Comparison of ENCODE assay signal across 13 mouse cellular contexts in genomic region chr6:30664776-30665175, GRCm38 (mm10). TPM values are rescaled to one million over a fixed set of nuclear protein-coding genes. Genes with fewer than 3 reads are reported as not detected.
DNase-seq lines count a peak whose midpoint lies in the region; ATAC-seq and TF ChIP-seq lines count a peak whose summit lies in the region.
"Had no signal": no experiment of that assay in that cellular context is flagged by ENCODE, and none has a peak within 500 bp of the region (broad histone marks: within the 10 kb centered on the region; RNA-seq: fewer than 3 reads in every experiment).

No protein-coding gene starts in this region.

- no peak overlapping the region for H3K9ac ChIP-seq in kidney, embryonic 14.5 days (ENCODE audit: low read depth, low read length)
- no peak overlapping the region for H3K9ac ChIP-seq in limb, embryonic 14.5 days (ENCODE audit: low read depth, low read length, severe bottlenecking)
- no peak overlapping the region for H3K9ac ChIP-seq in liver, embryonic 11.5 days (ENCODE audit: low read depth, low read length)
- H3K9ac ChIP-seq: liver, embryonic 15.5 days had no signal

- H3K4me3 ChIP-seq in kidney, embryonic 14.5 days (ENCODE audit: low read length): no peak overlapping the region
- no peak overlapping the region for H3K4me3 ChIP-seq in embryonic facial prominence, embryonic 10.5 days
- H3K4me3 ChIP-seq in limb, embryonic 14.5 days (replicated peaks; ENCODE audit: low read length): no peak overlapping the region
- no peak overlapping the region for H3K4me3 ChIP-seq in liver, embryonic 11.5 days (ENCODE audit: low read depth, low read length)
- H3K4me3 ChIP-seq: liver, embryonic 15.5 days had no signal

- TF ChIP-seq POLR2A in limb, embryonic 14.5 days (IDR thresholded peaks at IDR 0.05; ENCODE audit: borderline replicate concordance, extremely low read depth, insufficient read depth, insufficient read length): no peak

- ATAC-seq in kidney, embryonic 14.5 days (ENCODE audit: low FRiP score, low TSS enrichment): no peak
- no peak for ATAC-seq in limb, embryonic 14.5 days (ENCODE audit: low FRiP score, low read depth)
- no peak for ATAC-seq in liver, embryonic 11.5 days (replicated peaks; ENCODE audit: low FRiP score)

- no peak overlapping the region for H3K4me2 ChIP-seq in kidney, embryonic 14.5 days (replicated peaks; ENCODE audit: low read depth, low read length)
- no peak overlapping the region for H3K4me2 ChIP-seq in limb, embryonic 14.5 days (replicated peaks; ENCODE audit: low read depth, low read length, severe bottlenecking)
- no peak overlapping the region for H3K4me2 ChIP-seq in liver, embryonic 11.5 days
- H3K4me2 ChIP-seq: liver, embryonic 15.5 days had no signal

- H3K36me3 ChIP-seq in kidney, embryonic 14.5 days (ENCODE audit: control insufficient read depth, insufficient read depth, low read length): no peaks in the 10 kb centered on the region; the same call in 1 of the 2 replicates
- peaks cover 6% of the 10 kb centered on the region; the same call in 1 of the 2 replicates for H3K36me3 ChIP-seq in embryonic facial prominence, embryonic 10.5 days (replicated peaks)
- no peaks in the 10 kb centered on the region; the same call in 1 of the 2 replicates for H3K36me3 ChIP-seq in limb, embryonic 14.5 days (ENCODE audit: control insufficient read depth, insufficient read depth, low read length)
- H3K36me3 ChIP-seq in liver, embryonic 11.5 days (ENCODE audit: control insufficient read depth, insufficient read depth, low read length): no peaks in the 10 kb centered on the region
- H3K36me3 ChIP-seq: liver, embryonic 15.5 days had no signal

- H3K27me3 ChIP-seq in kidney, embryonic 14.5 days (ENCODE audit: control insufficient read depth, insufficient read depth, low read length): no peaks in the 10 kb centered on the region
- H3K27me3 ChIP-seq in embryonic facial prominence, embryonic 10.5 days (replicated peaks; ENCODE audit: low read depth, poor library complexity, severe bottlenecking): no peaks in the 10 kb centered on the region; the same call in 1 of the 2 replicates
- no peaks in the 10 kb centered on the region for H3K27me3 ChIP-seq in limb, embryonic 14.5 days (ENCODE audit: control insufficient read depth, insufficient read depth, low read length)
- H3K27me3 ChIP-seq in liver, embryonic 11.5 days (replicated peaks; ENCODE audit: control insufficient read depth, insufficient read depth, low read length): no peaks in the 10 kb centered on the region
- H3K27me3 ChIP-seq: liver, embryonic 15.5 days had no signal

- peak; percentile 35 for DNase-seq in embryo, embryonic 10 days (ENCODE audit: low spot score)
- DNase-seq in embryo, embryonic 10.5 days (ENCODE audit: low spot score): no peak
- no peak for DNase-seq in kidney, postnatal 36 days
- DNase-seq in embryonic facial prominence, embryonic 10.5 days (ENCODE audit: low spot score): no peak
- DNase-seq in limb, embryonic 14.5 days (ENCODE audit: low spot score): no peak
- no peak for DNase-seq in urinary bladder, adult 18-20 months (ENCODE audit: low spot score in 2 of 2)
- no peak for DNase-seq in liver, embryonic 11.5 days (ENCODE audit: low spot score)
- DNase-seq: adrenal gland, postnatal 14 days; cerebellum, postnatal 10 days; kidney, adult 2 months had no signal

- WGBS in kidney, embryonic 14.5 days: 72% methylated on average over 6 of the region's 6 CpGs
- 26% methylated on average over 6 of the region's 6 CpGs for WGBS in embryonic facial prominence, embryonic 10.5 days
- 53% methylated on average over 6 of the region's 6 CpGs for WGBS in limb, embryonic 14.5 days
- 54% methylated on average over 6 of the region's 6 CpGs for WGBS in liver, embryonic 11.5 days

- H3K9me3 ChIP-seq in kidney, embryonic 14.5 days (ENCODE audit: control insufficient read depth, low read length): no peaks in the 10 kb centered on the region
- no peaks in the 10 kb centered on the region for H3K9me3 ChIP-seq in embryonic facial prominence, embryonic 10.5 days
- H3K9me3 ChIP-seq in limb, embryonic 14.5 days (ENCODE audit: control insufficient read depth, low read length): no peaks in the 10 kb centered on the region
- H3K9me3 ChIP-seq in liver, embryonic 11.5 days (ENCODE audit: control insufficient read depth, low read length): no peaks in the 10 kb centered on the region
- H3K9me3 ChIP-seq: liver, embryonic 15.5 days had no signal

- H3K4me1 ChIP-seq in kidney, embryonic 14.5 days (ENCODE audit: control insufficient read depth, insufficient read depth, low read length): peaks cover 16% of the 10 kb centered on the region; the same call in 1 of the 2 replicates
- peaks cover 79% of the 10 kb centered on the region for H3K4me1 ChIP-seq in embryonic facial prominence, embryonic 10.5 days
- peaks cover 46% of the 10 kb centered on the region for H3K4me1 ChIP-seq in limb, embryonic 14.5 days (ENCODE audit: control insufficient read depth, insufficient read depth, low read length)
- H3K4me1 ChIP-seq in liver, embryonic 11.5 days (replicated peaks; ENCODE audit: control insufficient read depth, insufficient read depth, low read length): peaks cover 8% of the 10 kb centered on the region; the same call in 1 of the 2 replicates
- H3K4me1 ChIP-seq: liver, embryonic 15.5 days had no signal

- H3K27ac ChIP-seq in kidney, embryonic 14.5 days (ENCODE audit: low read depth, low read length): peak overlapping the region; percentile 57
- peak overlapping the region; percentile 83 for H3K27ac ChIP-seq in embryonic facial prominence, embryonic 10.5 days (replicated peaks)
- peak overlapping the region; percentile 30 for H3K27ac ChIP-seq in limb, embryonic 14.5 days (replicated peaks; ENCODE audit: low read depth, low read length)
- no peak overlapping the region; the same call in 1 of the 2 replicates for H3K27ac ChIP-seq in liver, embryonic 11.5 days (ENCODE audit: low read depth, low read length)
- H3K27ac ChIP-seq: liver, embryonic 15.5 days had no signal

RNA-seq across cellular contexts. Expression of gene Cpa1, which starts 25.8 kb away (rescaled TPM):
- 1.8 and 2.0 TPM in 2 replicates for polyA plus RNA-seq in kidney, embryonic 14.5 days (2014; fragmentation: Nextera tagmentation; extraction: Ambion mirVana)
- polyA plus RNA-seq in embryonic facial prominence, embryonic 10.5 days (2016; fragmentation: Nextera tagmentation; extraction: Ambion mirVana): 0.26 and 0.34 TPM in 2 replicates
- 1.4 and 2.8 TPM in 2 replicates for polyA plus RNA-seq in limb, embryonic 14.5 days (2012; rRNA removed)
- 1.1 and 1.3 TPM in 2 replicates for polyA plus RNA-seq in limb, embryonic 14.5 days (2014; fragmentation: Nextera tagmentation; extraction: Ambion mirVana)
- polyA plus RNA-seq in liver, embryonic 11.5 days (2014; fragmentation: Nextera tagmentation; extraction: Ambion mirVana): 0.69 and 1.0 TPM in 2 replicates

RNA-seq across cellular contexts. Expression of gene Cep41, which starts 28.8 kb away (rescaled TPM):
- polyA plus RNA-seq in kidney, embryonic 14.5 days (2014; fragmentation: Nextera tagmentation; extraction: Ambion mirVana): 31.2 and 31.8 TPM in 2 replicates
- 17.7 and 17.9 TPM in 2 replicates for polyA plus RNA-seq in embryonic facial prominence, embryonic 10.5 days (2016; fragmentation: Nextera tagmentation; extraction: Ambion mirVana)
- polyA plus RNA-seq in limb, embryonic 14.5 days (2012; rRNA removed): 44.3 and 48.5 TPM in 2 replicates
- 41.1 and 50.9 TPM in 2 replicates for polyA plus RNA-seq in limb, embryonic 14.5 days (2014; fragmentation: Nextera tagmentation; extraction: Ambion mirVana)
- 12.0 and 14.3 TPM in 2 replicates for polyA plus RNA-seq in liver, embryonic 11.5 days (2014; fragmentation: Nextera tagmentation; extraction: Ambion mirVana)

RNA-seq across cellular contexts. Expression of gene Cpa5, which starts 54.0 kb away (rescaled TPM):
- polyA plus RNA-seq in kidney, embryonic 14.5 days (2014; fragmentation: Nextera tagmentation; extraction: Ambion mirVana): 0.57 and 1.0 TPM in 2 replicates
- polyA plus RNA-seq in embryonic facial prominence, embryonic 10.5 days (2016; fragmentation: Nextera tagmentation; extraction: Ambion mirVana): 0.36 and 0.41 TPM in 2 replicates
- 0.81 and 0.87 TPM in 2 replicates for polyA plus RNA-seq in limb, embryonic 14.5 days (2012; rRNA removed)
- polyA plus RNA-seq in limb, embryonic 14.5 days (2014; fragmentation: Nextera tagmentation; extraction: Ambion mirVana): 0.57 and 0.99 TPM in 2 replicates
- polyA plus RNA-seq in liver, embryonic 11.5 days (2014; fragmentation: Nextera tagmentation; extraction: Ambion mirVana): 0.14 TPM in 1 of 2 replicates, not detected in the other
- polyA plus RNA-seq: kidney, adult 2 months; spleen, adult 2 months had no signal

RNA-seq across cellular contexts. Expression of gene Mest, which starts 58.6 kb away (rescaled TPM):
- 2,297 and 2,617 TPM in 2 replicates for polyA plus RNA-seq in kidney, embryonic 14.5 days (2014; fragmentation: Nextera tagmentation; extraction: Ambion mirVana)
- polyA plus RNA-seq in embryonic facial prominence, embryonic 10.5 days (2016; fragmentation: Nextera tagmentation; extraction: Ambion mirVana): 1,878 and 2,201 TPM in 2 replicates
- polyA plus RNA-seq in limb, embryonic 14.5 days (2012; rRNA removed): 3,348 and 4,195 TPM in 2 replicates
- 2,178 and 2,321 TPM in 2 replicates for polyA plus RNA-seq in limb, embryonic 14.5 days (2014; fragmentation: Nextera tagmentation; extraction: Ambion mirVana)
- polyA plus RNA-seq in liver, embryonic 11.5 days (2014; fragmentation: Nextera tagmentation; extraction: Ambion mirVana): 800 and 828 TPM in 2 replicates
